Mouse (Mus musculus) midbrain, postnatal 0 days (tissue): ENCODE data around the gene Six4. TPM values are rescaled to one million over a fixed set of nuclear protein-coding genes. Genes with fewer than 3 reads are reported as not detected.
"Not testable (repeated sequence)": the region's sequence is repeated elsewhere in the genome, so short reads cannot be mapped to it uniquely, and the experiment has no call there.

ENCODE experiments used
- ATAC-seq: fragments of 200-750 bp; cut with Nextera tagmentation; 2 replicates; pipeline ENCODE4 v1.8.0; 2017; ENCODE audit warnings: moderate number of reproducible peaks, mild to moderate bottlenecking, moderate TSS enrichment, moderate library complexity; ENCODE audit not compliant: low FRiP score
- DNase-seq: peaks from one replicate; pipeline ENCODE4 v3.0.0-alpha.2; 2015; ENCODE audit warnings: low spot score
- H3K27ac ChIP-seq: fragments of 300-500 bp; sonication (generic); 2 replicates; pipeline ENCODE4 v1.5.1; 2014; ENCODE audit warnings: low read depth, mild to moderate bottlenecking, low read length, mixed read lengths
- H3K27me3 ChIP-seq: fragments of 300-500 bp; sonication (generic); 2 replicates; pipeline ENCODE4 v1.6.1; 2014; ENCODE audit warnings: low read length, control low read depth, mixed read lengths; ENCODE audit not compliant: insufficient read depth
- H3K36me3 ChIP-seq: fragments of 300-500 bp; sonication (generic); 2 replicates; pipeline ENCODE4 v1.6.1; 2014; ENCODE audit warnings: low read length, control low read depth, mixed read lengths; ENCODE audit not compliant: insufficient read depth
- H3K4me1 ChIP-seq: fragments of 300-500 bp; sonication (generic); 2 replicates; pipeline ENCODE4 v1.6.1; 2014; ENCODE audit warnings: mild to moderate bottlenecking, control low read depth, antibody characterized with exemption, low read length, mixed read lengths; ENCODE audit not compliant: insufficient read depth
- H3K4me2 ChIP-seq: fragments of 300-500 bp; sonication (generic); 2 replicates; pipeline ENCODE4 v1.6.1; 2014; ENCODE audit warnings: low read depth, mild to moderate bottlenecking, low read length, mixed read lengths; ENCODE audit not compliant: poor library complexity, severe bottlenecking
- H3K4me3 ChIP-seq: fragments of 300-500 bp; sonication (generic); 2 replicates; pipeline ENCODE4 v1.5.1; 2014; ENCODE audit warnings: low read depth, mild to moderate bottlenecking, low read length, moderate library complexity
- H3K9ac ChIP-seq: fragments of 300-500 bp; sonication (generic); replicated peaks from 2 replicates; pipeline ENCODE4 v1.6.1; 2014; ENCODE audit warnings: mild to moderate bottlenecking, low read length, moderate library complexity, mixed read lengths; ENCODE audit not compliant: poor library complexity, severe bottlenecking
- H3K9me3 ChIP-seq: fragments of 300-500 bp; sonication (generic); 2 replicates; pipeline ENCODE4 v1.6.1; 2016; ENCODE audit warnings: low read length, control low read depth
- CTCF ChIP-seq: IDR thresholded peaks from 2 replicates; pipeline ENCODE4 v1.5.1; 2016; ENCODE audit warnings: antibody characterized with exemption, mild to moderate bottlenecking
- WGBS: fragments of 180-500 bp; shearing (Covaris S2); extraction: QIAGEN DNeasy Blood & Tissue Kit; methylation state at CpG from one replicate; pipeline ENCODE4 v1.1.7; 2014; 5-methylcytosine and 5-hydroxymethylcytosine counted together
- polyA plus RNA-seq: library from polyadenylated mRNA; unstranded; fragments of >200 nt; fragmentation: Nextera tagmentation; extraction: Ambion mirVana; gene quantifications from 2 replicates; pipeline ENCODE4 v1.2.1, GENCODE M21; 2015
- total RNA-seq: library from RNA; depleted of rRNA; stranded (reverse); fragments of >200 nt; gene quantifications from 2 replicates; pipeline ENCODE4 v1.2.3, GENCODE M21; 2014; rRNA removed

Gene Six4
- total RNA-seq (0.38 and 0.66 TPM in 2 replicates), polyA plus RNA-seq (0.10 and 0.16 TPM in 2 replicates)

GRCm38 (mm10) chr12:73113196-73113595 is at the start of gene Six4:
Gene Six4 (minus strand): TSS chr12:73113456.
- TF ChIP-seq CTCF, result no peak
- H3K27me3 ChIP-seq, result peaks cover 17% of the 10 kb centered on the region; the same call in 1 of the 2 replicates
- H3K27ac ChIP-seq, result no peak within 1 kb of the TSS
- DNase-seq, result peak; percentile 74
- no peaks in the 10 kb centered on the region for H3K36me3 ChIP-seq
- H3K4me2 ChIP-seq, result peak within 1 kb of the TSS; percentile 100
- ATAC-seq, result peak; percentile 73
- 0% methylated on average over 19 of the region's 20 CpGs for WGBS
- H3K9ac ChIP-seq, result peak within 1 kb of the TSS; percentile 63
- H3K4me1 ChIP-seq, result no peaks in the 10 kb centered on the region
- peak within 1 kb of the TSS; percentile 52 for H3K4me3 ChIP-seq
- no peaks in the 10 kb centered on the region for H3K9me3 ChIP-seq

GRCm38 (mm10) chr12:73162408-73163181 is 49.3 kb upstream of the Six4 start:
- no peak for DNase-seq
- H3K4me3 ChIP-seq, result no peak overlapping the region
- no peaks in the 10 kb centered on the region for H3K4me1 ChIP-seq
- 68% methylated on average over 13 of the region's 13 CpGs for WGBS
- no peaks in the 10 kb centered on the region for H3K27me3 ChIP-seq
- H3K9me3 ChIP-seq, result no peaks in the 10 kb centered on the region
- no peak for TF ChIP-seq CTCF
- no peak for ATAC-seq
- no peak overlapping the region for H3K4me2 ChIP-seq
- H3K27ac ChIP-seq, result no peak overlapping the region
- no peaks in the 10 kb centered on the region for H3K36me3 ChIP-seq
- H3K9ac ChIP-seq, result no peak overlapping the region

- Histone ChIP-seq H3K4me3 (no peak overlapping the region), H3K9ac (no peak overlapping the region), H3K9me3 (no peaks in the 10 kb centered on the region), H3K4me1 (no peaks in the 10 kb centered on the region), H3K27me3 (no peaks in the 10 kb centered on the region), H3K27ac (no peak overlapping the region), H3K36me3 (no peaks in the 10 kb centered on the region), H3K4me2 (no peak overlapping the region)
- WGBS, result 68% methylated on average over 4 of the region's 4 CpGs
- TF ChIP-seq CTCF, result no peak
- DNase-seq, result peak; percentile 9
- no peak for ATAC-seq
Measured at GRCm38 (mm10) chr12:73160341-73160740, 47.1 kb upstream of the Six4 start.

GRCm38 (mm10) chr12:73154150-73154549 is 40.9 kb upstream of the Six4 start:
- Histone ChIP-seq H3K4me3 (no peak overlapping the region), H3K4me1 (no peaks in the 10 kb centered on the region), H3K9me3 (no peaks in the 10 kb centered on the region), H3K9ac (no peak overlapping the region), H3K4me2 (no peak overlapping the region), H3K27ac (no peak overlapping the region), H3K27me3 (no peaks in the 10 kb centered on the region), H3K36me3 (no peaks in the 10 kb centered on the region)
- DNase-seq (no peak), ATAC-seq (no peak)
- 97% methylated on average over 4 of the region's 4 CpGs for WGBS
- TF ChIP-seq CTCF, result no peak

GRCm38 (mm10) chr12:73151038-73151437 is 37.8 kb upstream of the Six4 start:
- H3K27me3 ChIP-seq, H3K36me3 ChIP-seq, H3K27ac ChIP-seq, ATAC-seq, DNase-seq, H3K4me3 ChIP-seq, H3K4me1 ChIP-seq, H3K9ac ChIP-seq, H3K9me3 ChIP-seq, H3K4me2 ChIP-seq: not testable (repeated sequence)
- 92% methylated on average over 5 of the region's 5 CpGs for WGBS

GRCm38 (mm10) chr12:73147236-73147635 is 34.0 kb upstream of the Six4 start:
- 78% methylated on average over 3 of the region's 3 CpGs for WGBS
- ATAC-seq (no peak), DNase-seq (no peak)
- Histone ChIP-seq H3K9me3 (no peaks in the 10 kb centered on the region), H3K9ac (no peak overlapping the region), H3K4me3 (no peak overlapping the region), H3K27me3 (no peaks in the 10 kb centered on the region), H3K4me1 (no peaks in the 10 kb centered on the region), H3K4me2 (no peak overlapping the region), H3K27ac (no peak overlapping the region), H3K36me3 (no peaks in the 10 kb centered on the region)
- TF ChIP-seq CTCF, result no peak
